Mouse (Mus musculus) liver, embryonic 14.5 days (tissue): ENCODE data around the gene Mier3.

Experiments used
- CTCF ChIP-seq: IDR thresholded peaks from 2 replicates; pipeline ENCODE4 v1.5.1; 2016; ENCODE audit warnings: antibody characterized with exemption, low read depth, control low read depth
- EP300 ChIP-seq: IDR thresholded peaks from 2 replicates; pipeline ENCODE4 v1.6.1; 2016; ENCODE audit warnings: antibody characterized with exemption, low read depth

DNA sequence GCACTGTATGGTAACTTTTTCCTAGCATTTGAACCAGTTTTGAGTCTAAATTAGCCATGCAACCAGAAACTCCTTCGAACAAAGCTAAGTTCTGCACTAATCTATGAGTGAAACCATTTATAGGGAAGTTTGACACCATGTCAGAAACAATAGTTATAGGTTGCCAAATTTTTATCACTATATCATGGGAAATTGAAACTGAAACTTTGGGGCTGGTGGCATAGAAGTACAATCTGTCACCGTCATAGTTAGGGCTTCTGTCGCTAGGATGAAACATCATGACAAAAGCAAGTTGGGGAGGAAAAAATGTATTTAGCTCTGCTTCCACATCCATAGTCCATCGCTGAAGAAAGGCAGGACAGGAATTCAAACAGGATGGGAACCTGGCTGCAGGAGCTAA is 25.5 kb upstream of the Mier3 start:
- no peak for TF ChIP-seq CTCF
- TF ChIP-seq EP300, result no peak
